Mouse (Mus musculus) ES-Bruce4 (cell line): ENCODE data around the gene Cwc22.

Experiments used
- CTCF ChIP-seq: IDR thresholded peaks from one replicate; pipeline ENCODE4 v1.8.1; 2011; ENCODE audit warnings: low read depth, low read length
- POLR2A ChIP-seq: IDR thresholded peaks from one replicate; pipeline ENCODE4 v1.8.1; 2011; ENCODE audit warnings: low read length; ENCODE audit not compliant: insufficient read depth

GRCm38 (mm10) chr2:77969956-77970355 lies 23.8 kb upstream of the Cwc22 start:
- TF ChIP-seq CTCF (no peak), POLR2A (no peak)
